Mouse (Mus musculus): ENCODE measurements around the gene Itgb3. TPM values are rescaled to one million over a fixed set of nuclear protein-coding genes. Genes with fewer than 3 reads are reported as not detected.

Itgb3 gene
- polyA plus RNA-seq, 1 experiment from 2014 or later = 2.3 TPM

DNA sequence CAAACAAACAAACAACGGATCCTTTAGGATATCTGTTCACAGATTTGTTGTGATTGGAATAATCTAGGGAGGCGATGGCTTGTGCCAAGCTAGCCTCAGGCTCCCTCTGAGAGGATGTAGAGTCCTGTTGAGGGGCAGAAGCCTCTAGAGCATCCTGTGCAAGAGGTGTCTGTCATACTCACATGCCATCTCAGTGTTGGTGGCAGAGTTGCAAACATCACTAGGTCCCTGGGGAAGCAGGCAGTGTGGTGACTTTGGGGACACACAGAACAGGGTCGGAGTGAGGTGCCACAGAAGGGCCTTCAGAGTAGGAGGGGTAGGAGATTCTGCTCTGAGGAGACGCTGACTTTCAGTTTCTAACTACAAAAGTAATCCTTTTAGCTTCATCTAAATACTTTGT lies 1.9 kb downstream of the Itgb3 start:
- Histone ChIP-seq H3K36me3 (no peaks in the 10 kb centered on the region), H3K9ac (no peak overlapping the region), H3K4me3 (no peak overlapping the region), H3K4me2 (replicated peaks) (no peak overlapping the region), H3K27me3 (peaks cover 56% of the 10 kb centered on the region), H3K9me3 (no peaks in the 10 kb centered on the region), H3K4me1 (peaks cover 11% of the 10 kb centered on the region; the same call in 1 of the 2 replicates), H3K27ac (no peak overlapping the region)
- 53% methylated on average over 4 of the region's 4 CpGs for WGBS
- ATAC-seq (ENCODE audit: low FRiP score, low read depth) = no peak

DNA sequence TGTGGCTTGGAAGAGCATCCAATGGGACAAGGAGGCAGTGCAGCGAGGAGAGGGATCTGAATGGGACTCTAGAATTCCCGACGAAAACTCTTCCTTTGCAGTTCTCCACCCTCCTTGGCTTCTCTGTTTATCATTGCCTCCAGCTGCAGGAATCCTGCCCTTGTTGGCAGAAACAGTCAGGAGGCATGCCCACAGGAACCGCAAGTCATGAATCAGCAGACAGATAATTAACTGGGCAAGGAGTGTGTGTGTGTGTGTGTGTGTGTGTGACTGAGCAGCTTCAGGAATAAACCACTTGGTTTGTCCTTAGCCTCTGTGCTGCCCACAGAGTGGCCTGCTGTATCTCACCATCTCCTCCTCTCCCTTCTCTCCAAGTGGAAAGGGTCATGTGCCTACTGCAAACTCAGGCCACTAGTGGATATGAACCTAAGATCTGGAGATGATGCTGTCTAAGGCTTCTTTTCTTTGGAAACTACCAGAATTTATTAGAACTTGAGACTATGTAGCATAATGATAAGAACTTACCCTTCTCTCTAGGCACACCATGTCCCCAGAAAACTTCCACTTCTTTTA lies 3.9 kb downstream of the Itgb3 start:
- H3K9me3 ChIP-seq = no peaks in the 10 kb centered on the region
- no peak for ATAC-seq (ENCODE audit: low FRiP score, low read depth)
- H3K27ac ChIP-seq = no peak overlapping the region
- no peak overlapping the region for H3K9ac ChIP-seq
- H3K4me1 ChIP-seq = peaks cover 15% of the 10 kb centered on the region
- WGBS = 47% methylated on average over 4 of the region's 4 CpGs
- H3K4me2 ChIP-seq (replicated peaks) = no peak overlapping the region
- no peak overlapping the region for H3K4me3 ChIP-seq
- no peaks in the 10 kb centered on the region for H3K36me3 ChIP-seq
- peaks cover 47% of the 10 kb centered on the region for H3K27me3 ChIP-seq

DNA sequence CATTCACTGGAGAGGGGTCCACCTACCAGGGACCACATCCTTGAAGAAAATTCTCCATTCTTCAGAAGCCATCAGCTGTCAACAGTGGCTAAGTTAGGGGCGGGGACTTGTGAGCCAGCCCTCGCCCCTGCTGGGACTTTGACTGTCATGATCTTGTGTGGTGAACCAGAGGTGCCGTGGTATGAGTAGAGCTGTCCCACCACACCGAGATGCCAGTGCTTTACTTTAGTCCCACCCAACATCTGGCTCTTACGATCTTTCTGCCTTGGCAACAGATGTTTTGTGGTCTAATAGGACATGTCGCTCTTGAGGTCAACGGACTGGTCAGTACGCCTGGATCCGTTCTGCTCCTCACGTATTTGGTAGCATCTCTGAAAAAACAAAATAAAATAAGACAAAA lies 5.8 kb downstream of the Itgb3 start:
- H3K9ac ChIP-seq = no peak overlapping the region
- peaks cover 4% of the 10 kb centered on the region for H3K4me1 ChIP-seq
- H3K4me2 ChIP-seq (replicated peaks) = no peak overlapping the region
- H3K4me3 ChIP-seq = no peak overlapping the region
- no peaks in the 10 kb centered on the region for H3K9me3 ChIP-seq
- H3K27me3 ChIP-seq = peaks cover 37% of the 10 kb centered on the region
- no peak overlapping the region for H3K27ac ChIP-seq
- H3K36me3 ChIP-seq = no peaks in the 10 kb centered on the region
- no peak for ATAC-seq (ENCODE audit: low FRiP score, low read depth)
- WGBS = 76% methylated on average over 10 of the region's 10 CpGs

DNA sequence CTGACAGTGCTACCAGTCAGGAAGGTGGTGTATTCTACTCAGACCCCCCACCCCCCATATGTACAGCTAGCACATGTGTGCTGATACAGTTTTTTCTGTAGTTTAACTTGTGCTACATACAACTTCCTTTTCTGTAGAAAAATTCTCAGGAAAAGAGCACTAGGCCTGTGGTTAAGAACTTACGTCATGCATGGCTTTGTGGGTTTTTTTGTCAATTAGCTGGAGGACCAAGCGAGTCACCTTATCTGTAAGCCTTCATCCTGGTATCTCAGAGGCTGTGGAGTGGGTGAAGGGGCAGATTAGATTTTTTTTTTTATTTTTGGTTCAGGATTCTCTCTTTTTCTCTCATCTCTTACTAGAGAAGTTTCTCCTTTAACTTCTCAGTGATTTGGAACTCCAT lies 6.3 kb downstream of the Itgb3 start:
- Histone ChIP-seq H3K4me1 (peaks cover 4% of the 10 kb centered on the region; the same call in 1 of the 2 replicates), H3K36me3 (no peaks in the 10 kb centered on the region), H3K4me3 (no peak overlapping the region), H3K9me3 (no peaks in the 10 kb centered on the region), H3K27ac (no peak overlapping the region), H3K9ac (no peak overlapping the region), H3K4me2 (replicated peaks) (no peak overlapping the region), H3K27me3 (peaks cover 31% of the 10 kb centered on the region)
- ATAC-seq (ENCODE audit: low FRiP score, low read depth) = no peak
- 77% methylated on average over 2 of the region's 2 CpGs for WGBS

DNA sequence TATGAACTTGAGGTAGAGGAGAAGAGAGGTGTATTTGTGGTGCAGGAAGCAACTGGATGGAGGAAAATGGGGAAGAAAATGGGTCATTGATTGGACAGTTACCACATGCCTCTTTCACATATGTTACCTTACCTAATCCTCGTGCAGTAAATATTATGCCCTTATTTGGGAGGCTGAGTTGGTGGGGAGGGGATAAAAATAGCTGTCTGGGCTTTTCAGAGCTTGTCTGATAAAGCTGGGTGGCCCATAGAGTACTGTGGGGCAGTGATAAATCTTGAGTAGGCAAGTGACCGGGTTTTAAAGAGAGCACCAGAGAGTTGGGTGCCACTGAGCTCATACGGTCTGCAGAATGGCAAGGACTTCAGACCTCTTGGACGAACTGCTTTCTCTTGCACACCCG lies 8.4 kb downstream of the Itgb3 start:
- H3K9me3 ChIP-seq = no peaks in the 10 kb centered on the region
- H3K4me2 ChIP-seq (replicated peaks) = no peak overlapping the region
- H3K27ac ChIP-seq = no peak overlapping the region
- H3K9ac ChIP-seq = no peak overlapping the region
- 64% methylated on average over 5 of the region's 5 CpGs for WGBS
- peaks cover 8% of the 10 kb centered on the region for H3K4me1 ChIP-seq
- peaks cover 11% of the 10 kb centered on the region; the same call in 1 of the 2 replicates for H3K27me3 ChIP-seq
- H3K4me3 ChIP-seq = no peak overlapping the region
- no peak for ATAC-seq (ENCODE audit: low FRiP score, low read depth)
- H3K36me3 ChIP-seq = no peaks in the 10 kb centered on the region

DNA sequence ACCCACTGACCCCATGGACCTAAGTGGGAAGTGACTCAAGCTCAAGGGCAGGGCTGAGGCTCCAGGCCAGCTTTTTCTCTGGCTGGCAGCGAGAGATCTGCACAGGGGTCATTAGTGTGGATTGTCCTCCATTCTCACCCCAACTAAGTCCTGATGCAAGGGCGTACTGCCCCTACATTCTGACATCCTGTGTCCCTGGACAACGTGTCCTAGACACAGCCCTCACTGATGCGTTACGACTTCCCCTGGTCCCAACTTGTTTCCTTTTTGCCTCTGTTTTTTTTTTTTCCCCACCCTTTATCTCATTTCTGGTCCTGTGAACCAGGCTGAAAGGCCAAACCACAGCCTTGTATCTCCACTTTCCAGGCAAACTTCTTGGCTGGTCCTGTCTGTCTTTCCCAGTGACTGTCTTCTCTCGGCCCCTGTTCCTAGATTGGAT lies 10.9 kb downstream of the Itgb3 start:
- Histone ChIP-seq H3K4me1 (peaks cover 8% of the 10 kb centered on the region), H3K4me3 (no peak overlapping the region), H3K9ac (no peak overlapping the region), H3K27ac (no peak overlapping the region), H3K9me3 (no peaks in the 10 kb centered on the region), H3K36me3 (no peaks in the 10 kb centered on the region), H3K4me2 (replicated peaks) (no peak overlapping the region), H3K27me3 (no peaks in the 10 kb centered on the region)
- 73% methylated on average over 6 of the region's 6 CpGs for WGBS
- no peak for ATAC-seq (ENCODE audit: low FRiP score, low read depth)

DNA sequence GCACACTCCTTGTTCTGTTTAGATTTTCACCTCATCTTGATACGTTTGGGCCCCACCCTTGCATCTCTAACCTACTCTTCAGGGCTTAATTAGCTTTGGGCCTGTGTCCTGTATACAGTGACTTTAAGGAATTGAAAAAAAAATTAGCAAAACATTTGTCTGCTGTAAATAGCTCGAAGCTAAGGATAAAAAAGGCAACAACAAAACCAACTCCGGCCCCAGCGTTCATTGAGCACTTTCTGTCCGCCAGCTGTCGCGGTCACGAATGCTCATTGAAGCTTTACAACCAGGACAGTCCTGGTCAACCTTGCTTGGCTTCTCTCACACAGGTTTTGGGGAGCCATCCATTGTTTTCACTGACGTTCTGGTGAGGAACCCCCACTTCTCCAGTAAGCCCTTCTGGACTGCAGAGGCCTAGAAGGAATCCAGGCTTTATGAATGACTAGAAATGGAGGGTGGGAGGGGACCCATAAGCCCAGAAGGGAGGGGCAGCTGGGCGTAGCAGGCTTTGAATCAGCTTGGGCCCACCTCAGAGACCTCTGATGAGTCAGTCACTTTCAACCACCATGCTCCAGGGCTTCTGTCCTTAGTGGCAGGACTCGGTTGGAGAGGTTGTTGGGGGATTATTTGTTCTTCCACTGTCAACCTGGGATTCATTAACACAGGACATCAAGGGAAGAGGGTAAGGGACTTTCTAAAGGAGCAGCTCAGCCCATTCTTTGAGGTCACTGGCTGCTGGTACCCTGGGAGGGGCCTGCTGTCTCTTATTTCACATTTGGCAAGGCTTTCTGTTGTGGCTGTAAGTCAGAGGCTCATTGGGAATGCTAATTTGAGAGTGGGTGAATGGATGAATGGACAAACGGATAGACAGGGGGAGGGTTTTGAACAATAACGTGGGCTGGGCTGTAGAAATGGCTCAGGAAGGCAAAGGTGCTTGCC lies 11.6 kb downstream of the Itgb3 start:
- Histone ChIP-seq H3K27ac (no peak overlapping the region), H3K4me3 (no peak overlapping the region), H3K4me2 (replicated peaks) (no peak overlapping the region), H3K27me3 (no peaks in the 10 kb centered on the region), H3K9ac (no peak overlapping the region), H3K4me1 (peaks cover 8% of the 10 kb centered on the region), H3K36me3 (no peaks in the 10 kb centered on the region), H3K9me3 (no peaks in the 10 kb centered on the region)
- ATAC-seq (ENCODE audit: low FRiP score, low read depth) = no peak
- 67% methylated on average over 13 of the region's 13 CpGs for WGBS

DNA sequence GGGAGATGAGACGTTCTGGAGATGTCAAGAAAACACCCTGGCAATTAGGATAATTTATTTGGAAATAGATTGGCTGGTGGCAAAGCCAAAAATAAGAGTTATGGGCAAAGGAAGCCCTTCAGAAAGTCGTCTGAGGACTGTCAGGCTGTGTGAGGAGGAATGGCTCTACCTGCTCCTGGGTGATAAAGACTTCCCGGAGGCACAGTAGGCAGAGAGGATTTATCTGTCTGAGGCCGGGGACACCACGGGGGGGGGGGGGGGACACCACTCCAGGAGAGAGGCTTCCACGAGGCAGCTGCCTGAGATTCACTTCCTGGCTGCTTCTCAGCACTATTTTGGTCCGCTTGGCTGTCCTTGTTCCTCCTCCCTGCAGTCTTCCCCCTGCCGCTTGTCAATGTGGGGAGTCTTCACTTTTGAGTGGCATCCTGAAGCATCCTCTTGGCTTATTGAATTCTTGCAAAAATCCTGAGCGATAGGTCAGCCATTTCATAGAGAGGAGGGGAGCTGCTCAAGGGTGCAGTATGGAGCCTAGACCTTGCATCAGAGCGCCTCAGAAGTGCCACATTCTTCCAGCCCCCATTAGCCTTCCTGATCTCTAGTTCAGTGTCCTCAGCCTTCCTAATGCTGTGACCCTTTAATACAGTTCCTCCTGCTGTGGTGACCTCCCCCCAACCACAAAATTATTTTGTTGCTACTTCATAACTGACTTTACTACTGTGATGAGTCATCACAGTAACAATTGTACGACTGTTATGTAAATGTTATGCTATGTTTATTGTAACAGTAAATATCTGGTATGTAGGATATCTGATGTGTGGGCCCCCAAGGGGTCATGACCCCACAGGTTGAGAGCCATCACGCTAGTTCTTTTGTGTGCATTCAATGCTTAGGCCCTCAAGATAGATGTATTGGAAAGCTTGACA lies 14.5 kb downstream of the Itgb3 start:
- Histone ChIP-seq H3K27ac (no peak overlapping the region), H3K9me3 (no peaks in the 10 kb centered on the region), H3K4me1 (peaks cover 23% of the 10 kb centered on the region), H3K4me2 (replicated peaks) (no peak overlapping the region), H3K27me3 (no peaks in the 10 kb centered on the region), H3K4me3 (no peak overlapping the region), H3K36me3 (no peaks in the 10 kb centered on the region), H3K9ac (no peak overlapping the region)
- no peak for ATAC-seq (ENCODE audit: low FRiP score, low read depth)
- 52% methylated on average over 11 of the region's 12 CpGs for WGBS

DNA sequence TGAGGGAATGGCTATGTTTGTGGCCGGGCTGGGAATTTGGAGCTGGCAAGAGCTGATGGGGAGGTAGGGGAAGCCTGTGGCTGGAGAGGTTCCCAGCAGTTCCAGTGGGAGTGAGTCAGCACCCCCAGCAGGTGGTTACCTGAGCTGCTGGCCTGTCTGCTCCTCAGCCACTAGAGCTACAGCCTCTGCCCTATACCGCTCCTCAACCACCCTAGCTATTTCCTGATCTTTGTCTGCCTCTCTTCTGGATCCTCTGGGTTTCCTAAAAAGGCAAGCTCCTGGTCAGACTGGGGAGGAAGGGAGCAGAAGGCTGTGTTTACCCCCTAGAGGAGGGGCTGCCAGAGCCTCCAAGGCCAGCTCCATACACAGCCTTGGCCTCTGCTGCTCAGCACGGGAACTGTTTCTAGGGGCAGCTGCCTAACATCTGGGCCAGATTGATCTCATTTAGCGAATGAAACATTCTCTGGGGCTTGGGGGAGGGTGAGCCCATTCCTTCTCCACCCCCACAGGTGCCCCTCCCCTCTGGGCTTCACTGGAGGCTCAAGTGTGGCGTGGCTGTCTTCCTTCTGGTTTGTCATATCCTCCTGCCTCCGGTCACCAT lies 17.1 kb downstream of the Itgb3 start:
- H3K27ac ChIP-seq = peak overlapping the region; percentile 44; the same call in 1 of the 2 replicates
- no peaks in the 10 kb centered on the region for H3K9me3 ChIP-seq
- H3K36me3 ChIP-seq = no peaks in the 10 kb centered on the region
- no peaks in the 10 kb centered on the region for H3K27me3 ChIP-seq
- no peak overlapping the region for H3K4me3 ChIP-seq
- peak overlapping the region; percentile 31; the same call in 1 of the 2 replicates for H3K9ac ChIP-seq
- peaks cover 18% of the 10 kb centered on the region for H3K4me1 ChIP-seq
- peak; percentile 76 for ATAC-seq (ENCODE audit: low FRiP score, low read depth)
- WGBS = 20% methylated on average over 6 of the region's 6 CpGs
- peak overlapping the region; percentile 27 for H3K4me2 ChIP-seq (replicated peaks)

DNA sequence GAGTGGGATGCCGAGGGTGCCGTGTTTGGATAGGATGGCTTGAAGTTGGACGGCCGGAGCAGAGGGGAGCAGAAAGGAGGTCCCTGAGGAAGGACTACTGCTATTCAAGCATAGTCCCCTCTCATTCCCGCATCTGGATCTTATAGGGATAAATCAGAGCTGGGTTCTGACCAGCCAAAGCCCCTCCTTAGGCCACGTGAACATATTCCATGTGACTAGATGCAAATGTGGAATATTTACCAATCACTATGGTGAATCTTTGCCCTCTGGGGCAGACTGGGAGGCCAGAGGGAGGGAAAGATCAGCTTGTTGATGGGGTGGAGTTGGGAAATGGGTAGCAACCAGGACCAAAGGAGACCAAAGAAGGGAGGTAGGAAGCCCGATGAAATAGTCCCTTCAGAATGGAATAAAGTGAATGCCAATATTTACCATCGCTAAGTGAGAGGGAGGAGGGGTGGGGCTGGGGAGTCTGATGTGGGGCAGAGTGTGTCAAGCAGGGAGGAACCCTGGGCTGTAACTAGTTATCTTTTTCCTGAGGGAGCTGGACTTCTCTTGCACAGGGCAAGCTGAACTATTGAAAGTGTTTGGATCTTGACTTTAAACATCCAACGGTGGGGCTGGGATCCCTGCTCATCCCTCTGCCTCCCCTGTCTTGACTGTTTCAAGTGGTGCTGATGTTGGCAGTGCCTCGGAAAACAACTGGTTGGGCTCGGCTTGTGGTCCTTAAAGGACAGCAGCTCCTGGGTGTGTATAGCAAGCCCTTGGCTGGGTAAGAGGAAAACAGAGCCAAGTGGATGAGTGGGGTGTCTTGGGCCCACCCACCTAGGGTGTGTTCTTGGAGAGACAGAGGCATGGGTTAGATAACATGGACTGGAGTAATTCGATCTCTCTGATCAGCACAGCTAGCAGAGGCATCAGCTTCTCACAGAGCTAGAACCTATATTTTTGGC lies 17.9 kb downstream of the Itgb3 start:
- Histone ChIP-seq H3K4me3 (no peak overlapping the region), H3K4me2 (replicated peaks) (peak overlapping the region; percentile 27; the same call in 1 of the 2 replicates), H3K9me3 (no peaks in the 10 kb centered on the region)

DNA sequence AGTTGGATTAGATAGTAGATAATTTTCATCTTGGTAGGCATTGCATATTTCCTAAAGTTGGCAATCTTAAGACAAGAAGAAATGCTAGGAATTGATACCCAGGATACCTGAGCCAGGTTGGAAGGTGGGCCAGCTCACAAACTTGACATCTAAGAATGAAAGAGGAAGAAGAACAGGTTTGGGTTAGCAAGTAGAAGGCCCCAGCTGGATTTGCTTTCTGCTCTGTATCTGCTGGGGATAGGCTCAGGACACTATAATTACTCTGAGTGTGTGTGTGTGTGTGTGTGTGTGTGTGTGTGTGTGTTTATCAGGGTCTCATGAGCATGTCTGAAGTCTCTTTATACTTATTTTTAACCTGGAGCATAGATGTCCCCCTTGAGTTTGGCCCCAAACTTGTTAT lies 18.8 kb downstream of the Itgb3 start:
- no peak overlapping the region for H3K27ac ChIP-seq
- H3K36me3 ChIP-seq = no peaks in the 10 kb centered on the region
- H3K4me2 ChIP-seq (replicated peaks) = no peak overlapping the region
- peaks cover 18% of the 10 kb centered on the region for H3K4me1 ChIP-seq
- H3K9ac ChIP-seq = no peak overlapping the region
- no peak overlapping the region for H3K4me3 ChIP-seq
- no peaks in the 10 kb centered on the region for H3K27me3 ChIP-seq
- ATAC-seq (ENCODE audit: low FRiP score, low read depth) = no peak
- H3K9me3 ChIP-seq = no peaks in the 10 kb centered on the region

More for the DNA sequence above, 17.9 kb downstream of the Itgb3 start:
- ATAC-seq (ENCODE audit: low FRiP score, low read depth) = peak; percentile 64
- Histone ChIP-seq H3K4me1 (peaks cover 18% of the 10 kb centered on the region), H3K27ac (peak overlapping the region; percentile 44; the same call in 1 of the 2 replicates), H3K9ac (peak overlapping the region; percentile 31; the same call in 1 of the 2 replicates), H3K27me3 (no peaks in the 10 kb centered on the region), H3K36me3 (no peaks in the 10 kb centered on the region)
- WGBS = 31% methylated on average over 12 of the region's 12 CpGs
